Mouse (Mus musculus): ENCODE measurements around the gene Slc25a22. TPM values are rescaled to one million over a fixed set of nuclear protein-coding genes. Genes with fewer than 3 reads are reported as not detected.
A peak's percentile ranks its signal among the peaks of the same experiment; 100 is the strongest.

Slc25a22 gene
- total and polyA plus RNA-seq, 3 experiments, result 6.5 to 31.5 (median 16.1) TPM

GRCm38 (mm10) chr7:141475011-141475804 is 37.5 kb upstream of the Slc25a22 start, which contains the start of the genes Polr2l and Tspan4 (continued):
- no peak for TF ChIP-seq USF1 (IDR thresholded peaks at IDR 0.05; ENCODE audit: low read depth, low read length)
- 0 out of 2 replicates have a peak, but pooled peaks have one; percentile 49 for TF ChIP-seq IRF4 (IDR thresholded peaks at IDR 0.05; ENCODE audit: low read depth, low read length)
- TF ChIP-seq ELF1 (IDR thresholded peaks at IDR 0.05; ENCODE audit: low read depth, low read length), result peak; percentile 74
- TF ChIP-seq CHD2 (IDR thresholded peaks at IDR 0.05; ENCODE audit: low read length), result no peak
- no peak for TF ChIP-seq MAFK (IDR thresholded peaks at IDR 0.05; ENCODE audit: insufficient replicate concordance, low read length)
- no peak for TF ChIP-seq JUND (conservative IDR thresholded peaks at IDR 0.05; ENCODE audit: low read depth, low read length)
- TF ChIP-seq KAT2A (IDR thresholded peaks at IDR 0.05; ENCODE audit: insufficient replicate concordance, low read length), result peak; percentile 71; the same call in 1 of the 2 replicates
- peak; percentile 70; the same call in 1 of the 2 replicates for TF ChIP-seq ZMIZ1 (IDR thresholded peaks at IDR 0.05; ENCODE audit: low read depth, low read length)
- no peak for TF ChIP-seq POLR2AphosphoS2 (IDR thresholded peaks at IDR 0.05; ENCODE audit: low read depth, low read length)
- TF ChIP-seq CHD1 (IDR thresholded peaks at IDR 0.05; ENCODE audit: low read depth, low read length), result peak; percentile 99
- TF ChIP-seq ZNF384 (IDR thresholded peaks at IDR 0.05; ENCODE audit: low read depth, low read length), result no peak
- peak; percentile 100 for TF ChIP-seq MXI1 (IDR thresholded peaks at IDR 0.05; ENCODE audit: low read depth, low read length)
- no peak for TF ChIP-seq JUN (IDR thresholded peaks at IDR 0.05; ENCODE audit: insufficient read depth, low read depth, low read length)
- peak; percentile 98 for TF ChIP-seq SIN3A (IDR thresholded peaks at IDR 0.05; ENCODE audit: low read length)
- TF ChIP-seq SMC3 (IDR thresholded peaks at IDR 0.05; ENCODE audit: low read depth, low read length), result no peak
- TF ChIP-seq NRF1 (IDR thresholded peaks at IDR 0.05; ENCODE audit: low read depth, low read length), result peak; percentile 9; the same call in 1 of the 2 replicates
- 0 out of 2 replicates have a peak, but pooled peaks have one; percentile 51 for TF ChIP-seq RCOR1 (conservative IDR thresholded peaks at IDR 0.05; ENCODE audit: low read depth, low read length)
- no peak for TF ChIP-seq MAZ (IDR thresholded peaks at IDR 0.05; ENCODE audit: low read depth, low read length)

GRCm38 (mm10) chr7:141474160-141474559 is 36.5 kb upstream of the Slc25a22 start:
- H3K27ac ChIP-seq (ENCODE audit: insufficient read depth, low read depth), result no peak overlapping the region
- H3K27me3 ChIP-seq (replicated peaks), result peaks cover 9% of the 10 kb centered on the region
- in situ Hi-C loops (cut with MboI; ENCODE audit: low pct_ligation_motif_present, low pct_unique_long_range_greater_than_20kb, low sequenced_read_pairs), result no loop called here
- H3K4me2 ChIP-seq (ENCODE audit: insufficient read depth, low read depth, poor library complexity, severe bottlenecking), result peak overlapping the region; percentile 86
- peaks cover 27 to 42% of the 10 kb centered on the region in 2 experiments for H3K36me3 ChIP-seq (replicated peaks in 1 of 2; ENCODE audit: control insufficient read depth in 1 of 2, insufficient read depth in 1 of 2, low read length in 1 of 2)
- H3K4me1 ChIP-seq (ENCODE audit: control insufficient read depth in 1 of 2, insufficient read depth in 2 of 2), result peaks cover 26 to 49% of the 10 kb centered on the region in 2 experiments
- dilution Hi-C loops (cut with MboI; ENCODE audit: extremely low pct_ligation_motif_present, extremely low pct_unique_long_range_greater_than_20kb, low sequenced_read_pairs), result no loop called here
- peaks cover 22% of the 10 kb centered on the region for H3K79me2 ChIP-seq (replicated peaks; ENCODE audit: control insufficient read depth, extremely low read depth, insufficient read depth, poor library complexity, severe bottlenecking)
- TF ChIP-seq POLR2A (IDR thresholded peaks at IDR 0.05; ENCODE audit: low read depth, low read length) (no peak), ELF1 (IDR thresholded peaks at IDR 0.05; ENCODE audit: low read depth, low read length) (no peak), ZC3H11A (IDR thresholded peaks at IDR 0.05; ENCODE audit: low read depth, low read length) (no peak), ZKSCAN1 (IDR thresholded peaks at IDR 0.05; ENCODE audit: borderline replicate concordance, low read depth, low read length) (no peak), E2F4 (IDR thresholded peaks at IDR 0.05; ENCODE audit: insufficient replicate concordance, low read depth, low read length) (no peak), CHD1 (IDR thresholded peaks at IDR 0.05; ENCODE audit: low read depth, low read length) (no peak), JUN (IDR thresholded peaks at IDR 0.05; ENCODE audit: insufficient read depth, low read depth, low read length) (no peak), TCF12 (IDR thresholded peaks at IDR 0.05; ENCODE audit: low read depth, low read length) (no peak), RAD21 (IDR thresholded peaks at IDR 0.05; ENCODE audit: low read depth, low read length) (no peak), CTCF (conservative IDR thresholded peaks at IDR 0.05 in 1 of 2, IDR thresholded peaks at IDR 0.05 in 1 of 2; ENCODE audit: low read depth in 2 of 2, low read length in 2 of 2) (no peak), BHLHE40 (IDR thresholded peaks at IDR 0.05; ENCODE audit: low read depth, low read length) (no peak)
- H3K9me3 ChIP-seq (replicated peaks; ENCODE audit: low read length), result no peaks in the 10 kb centered on the region
- peak overlapping the region; percentile 51 for H3K9ac ChIP-seq (ENCODE audit: insufficient read depth, low read depth)
- DNase-seq (ENCODE audit: extremely low read depth), result no peak
- H3K4me3 ChIP-seq (replicated peaks in 1 of 3; ENCODE audit: low read depth in 2 of 3, low read length in 2 of 3, poor library complexity in 1 of 3), result peak overlapping the region; percentile 74 to 96 (median 89)

Data from CH12.LX (cell line).